Comparison of ENCODE assay signal across 8 mouse cellular contexts in genomic region chr11:105362946-105363597, GRCm38 (mm10).
DNase-seq lines count a peak whose midpoint lies in the region; ATAC-seq and TF ChIP-seq lines count a peak whose summit lies in the region.

No protein-coding gene starts in this region.

- no peak overlapping the region for H3K27ac ChIP-seq in CH12.LX (ENCODE audit: insufficient read depth, low read depth)
- peak overlapping the region; percentile 16; the same call in 1 of the 2 replicates for H3K27ac ChIP-seq in forebrain, embryonic 12.5 days
- H3K27ac ChIP-seq in heart, embryonic 16.5 days (ENCODE audit: low read length) = peak overlapping the region; percentile 67
- no peak overlapping the region for H3K27ac ChIP-seq in liver, embryonic 14.5 days
- H3K27ac ChIP-seq in stomach, postnatal 0 days (replicated peaks) = no peak overlapping the region

- peak overlapping the region; percentile 60 for H3K4me2 ChIP-seq in CH12.LX (ENCODE audit: insufficient read depth, low read depth, poor library complexity, severe bottlenecking)
- H3K4me2 ChIP-seq in forebrain, embryonic 12.5 days = peak overlapping the region; percentile 67
- H3K4me2 ChIP-seq in heart, embryonic 16.5 days (ENCODE audit: low read depth, low read length) = peak overlapping the region; percentile 78
- peak overlapping the region; percentile 90 for H3K4me2 ChIP-seq in liver, embryonic 14.5 days (ENCODE audit: low read depth)
- H3K4me2 ChIP-seq in stomach, postnatal 0 days (replicated peaks; ENCODE audit: low read depth) = peak overlapping the region; percentile 89

- H3K4me3 ChIP-seq in CH12.LX (replicated peaks in 1 of 3; ENCODE audit: low read depth in 2 of 3, low read length in 2 of 3, poor library complexity in 1 of 3) = no peak overlapping the region
- H3K4me3 ChIP-seq in forebrain, embryonic 12.5 days (replicated peaks) = peak overlapping the region; percentile 53
- H3K4me3 ChIP-seq in heart, embryonic 16.5 days (ENCODE audit: low read length) = peak overlapping the region; percentile 67
- H3K4me3 ChIP-seq in liver, embryonic 14.5 days (ENCODE audit: insufficient read depth in 1 of 2, low read depth in 2 of 2, low read length in 2 of 2) = peak overlapping the region; percentile 44 to 59
- H3K4me3 ChIP-seq in stomach, postnatal 0 days (ENCODE audit: low read depth, low read length) = peak overlapping the region; percentile 48

- in situ Hi-C loops in CH12.LX (cut with MboI; ENCODE audit: low pct_ligation_motif_present, low pct_unique_long_range_greater_than_20kb, low sequenced_read_pairs) = no loop called here

- peak; percentile 52 for DNase-seq in CH12.LX (ENCODE audit: extremely low read depth)
- DNase-seq in c-Kit-positive CD71-positive TER-119-positive erythroid progenitor cells, embryonic 14.5 days (ENCODE audit: low spot score) = peak; percentile 49
- peak; percentile 73 to 95 for DNase-seq in kidney, postnatal 36 days
- no peak for DNase-seq in liver, embryonic 14.5 days (ENCODE audit: low read depth in 3 of 3, low spot score in 3 of 3)
- peak; percentile 85 for DNase-seq in neural tube, embryonic 10.5 days (ENCODE audit: extremely low spot score, low spot score)
- peak; percentile 83 for DNase-seq in stomach, postnatal 0 days (ENCODE audit: low spot score)

- H3K79me2 ChIP-seq in CH12.LX (replicated peaks; ENCODE audit: control insufficient read depth, extremely low read depth, insufficient read depth, poor library complexity, severe bottlenecking) = no peaks in the 10 kb centered on the region

- peaks cover 5% of the 10 kb centered on the region for H3K27me3 ChIP-seq in CH12.LX (replicated peaks)
- H3K27me3 ChIP-seq in forebrain, embryonic 12.5 days = peaks cover 22% of the 10 kb centered on the region
- no peaks in the 10 kb centered on the region for H3K27me3 ChIP-seq in heart, embryonic 16.5 days (ENCODE audit: control insufficient read depth, insufficient read depth, low read length)
- peaks cover 15% of the 10 kb centered on the region for H3K27me3 ChIP-seq in liver, embryonic 14.5 days (ENCODE audit: control insufficient read depth, insufficient read depth, low read length)
- H3K27me3 ChIP-seq in stomach, postnatal 0 days (ENCODE audit: control insufficient read depth, insufficient read depth, low read length) = no peaks in the 10 kb centered on the region

- peak; percentile 76 for ATAC-seq in forebrain, embryonic 12.5 days (ENCODE audit: low FRiP score)
- peak; percentile 78 for ATAC-seq in heart, embryonic 16.5 days (replicated peaks; ENCODE audit: extremely low read depth, insufficient read depth, low FRiP score)
- ATAC-seq in liver, embryonic 14.5 days (ENCODE audit: insufficient read depth) = no peak
- peak; percentile 76 for ATAC-seq in stomach, postnatal 0 days (ENCODE audit: low FRiP score, low TSS enrichment)

- H3K9ac ChIP-seq in CH12.LX (ENCODE audit: insufficient read depth, low read depth) = no peak overlapping the region
- H3K9ac ChIP-seq in forebrain, embryonic 12.5 days = peak overlapping the region; percentile 62
- peak overlapping the region; percentile 76 for H3K9ac ChIP-seq in heart, embryonic 16.5 days (ENCODE audit: low read length)
- peak overlapping the region; percentile 48 for H3K9ac ChIP-seq in liver, embryonic 14.5 days (replicated peaks)
- H3K9ac ChIP-seq in stomach, postnatal 0 days (ENCODE audit: low read length) = peak overlapping the region; percentile 58

- peak; percentile 13 to 97; a peak in 2 of 4 replicates for TF ChIP-seq CTCF in CH12.LX (conservative IDR thresholded peaks at IDR 0.05 in 1 of 2, IDR thresholded peaks at IDR 0.05 in 1 of 2; ENCODE audit: low read depth in 2 of 2, low read length in 2 of 2)
- peak; percentile 85 for TF ChIP-seq CTCF in liver, embryonic 14.5 days (IDR thresholded peaks at IDR 0.05; ENCODE audit: low read depth)
- TF ChIP-seq CTCF in stomach, postnatal 0 days (IDR thresholded peaks at IDR 0.05; ENCODE audit: low read depth) = peak; percentile 88

- H3K4me1 ChIP-seq in CH12.LX (ENCODE audit: control insufficient read depth in 1 of 2, insufficient read depth in 2 of 2) = peaks cover 0 to 5% of the 10 kb centered on the region in 2 experiments; a peak in 2 of 4 replicates
- H3K4me1 ChIP-seq in forebrain, embryonic 12.5 days = peaks cover 32% of the 10 kb centered on the region
- H3K4me1 ChIP-seq in heart, embryonic 16.5 days (ENCODE audit: control insufficient read depth, insufficient read depth, low read length) = peaks cover 30% of the 10 kb centered on the region
- peaks cover 38 to 41% of the 10 kb centered on the region in 2 experiments for H3K4me1 ChIP-seq in liver, embryonic 14.5 days (replicated peaks; ENCODE audit: control insufficient read depth in 2 of 2, insufficient read depth in 2 of 2, low read length in 1 of 2)
- no peaks in the 10 kb centered on the region for H3K4me1 ChIP-seq in stomach, postnatal 0 days (replicated peaks; ENCODE audit: control insufficient read depth, insufficient read depth)

- dilution Hi-C loops in CH12.LX (cut with MboI; ENCODE audit: extremely low pct_ligation_motif_present, extremely low pct_unique_long_range_greater_than_20kb, low sequenced_read_pairs) = no loop called here

- H3K9me3 ChIP-seq in CH12.LX (replicated peaks; ENCODE audit: low read length) = no peaks in the 10 kb centered on the region
- H3K9me3 ChIP-seq in forebrain, embryonic 12.5 days = no peaks in the 10 kb centered on the region
- H3K9me3 ChIP-seq in heart, embryonic 16.5 days (replicated peaks; ENCODE audit: control insufficient read depth, low read length) = no peaks in the 10 kb centered on the region
- no peaks in the 10 kb centered on the region for H3K9me3 ChIP-seq in liver, embryonic 14.5 days (ENCODE audit: control insufficient read depth, low read length)
- no peaks in the 10 kb centered on the region for H3K9me3 ChIP-seq in stomach, postnatal 0 days (ENCODE audit: control insufficient read depth, low read length)

- TF ChIP-seq EP300 in CH12.LX (IDR thresholded peaks at IDR 0.05; ENCODE audit: low read length) = no peak
- TF ChIP-seq EP300 in liver, embryonic 14.5 days (IDR thresholded peaks at IDR 0.05; ENCODE audit: low read depth) = no peak
- no peak for TF ChIP-seq EP300 in stomach, postnatal 0 days (optimal IDR thresholded peaks at IDR 0.05)

- TF ChIP-seq RAD21 in CH12.LX (IDR thresholded peaks at IDR 0.05; ENCODE audit: low read depth, low read length) = peak; percentile 97

- H3K36me3 ChIP-seq in CH12.LX (replicated peaks in 1 of 2; ENCODE audit: control insufficient read depth in 1 of 2, insufficient read depth in 1 of 2, low read length in 1 of 2) = no peaks in the 10 kb centered on the region
- H3K36me3 ChIP-seq in forebrain, embryonic 12.5 days (replicated peaks) = no peaks in the 10 kb centered on the region
- H3K36me3 ChIP-seq in heart, embryonic 16.5 days (ENCODE audit: control insufficient read depth, insufficient read depth) = no peaks in the 10 kb centered on the region
- H3K36me3 ChIP-seq in liver, embryonic 14.5 days (replicated peaks; ENCODE audit: control insufficient read depth, insufficient read depth, low read depth) = no peaks in the 10 kb centered on the region
- no peaks in the 10 kb centered on the region for H3K36me3 ChIP-seq in stomach, postnatal 0 days (ENCODE audit: control insufficient read depth, insufficient read depth, low read length)

- under 1% methylated on average over 40 of the region's 40 CpGs for WGBS in forebrain, embryonic 12.5 days
- 1% methylated on average over 40 of the region's 40 CpGs for WGBS in heart, embryonic 16.5 days
- WGBS in liver, embryonic 14.5 days (ENCODE audit: insufficient replicate concordance) = 2% methylated on average over 40 of the region's 40 CpGs
- WGBS in stomach, postnatal 0 days = under 1% methylated on average over 34 of the region's 40 CpGs

- no peak for TF ChIP-seq POLR2A in CH12.LX (IDR thresholded peaks at IDR 0.05; ENCODE audit: low read depth, low read length)

TF ChIP-seq in CH12.LX, 34 proteins besides CTCF, POLR2A, EP300 and RAD21:
- TF ChIP-seq SMC3 (IDR thresholded peaks at IDR 0.05; ENCODE audit: low read depth, low read length) = peak; percentile 96
- TF ChIP-seq MAZ (IDR thresholded peaks at IDR 0.05; ENCODE audit: low read depth, low read length) = peak; percentile 75; the same call in 1 of the 2 replicates
- peak; percentile 33; the same call in 1 of the 2 replicates for TF ChIP-seq NELFE (IDR thresholded peaks at IDR 0.05; ENCODE audit: low read depth, low read length)
- TF ChIP-seq ZC3H11A (IDR thresholded peaks at IDR 0.05; ENCODE audit: low read depth, low read length) = peak; percentile 86
- TF ChIP-seq BHLHE40 (IDR thresholded peaks at IDR 0.05; ENCODE audit: low read depth, low read length) = peak; percentile 28; the same call in 1 of the 2 replicates
- no peak for TF ChIP-seq JUN (IDR thresholded peaks at IDR 0.05; ENCODE audit: insufficient read depth, low read depth, low read length)
- TF ChIP-seq HCFC1 (IDR thresholded peaks at IDR 0.05; ENCODE audit: low read depth, low read length) = 0 out of 2 replicates have a peak, but pooled peaks have one; percentile 11
- no peak for TF ChIP-seq PAX5 (IDR thresholded peaks at IDR 0.05; ENCODE audit: low read length)
- TF ChIP-seq MEF2A (IDR thresholded peaks at IDR 0.05; ENCODE audit: borderline replicate concordance, low read depth, low read length) = no peak; the same call in 1 of the 2 replicates
- TF ChIP-seq IRF4 (IDR thresholded peaks at IDR 0.05; ENCODE audit: low read depth, low read length) = peak; percentile 65; the same call in 1 of the 2 replicates
- TF ChIP-seq TCF12 (IDR thresholded peaks at IDR 0.05; ENCODE audit: low read depth, low read length) = peak; percentile 52
- no peak for TF ChIP-seq SIN3A (IDR thresholded peaks at IDR 0.05; ENCODE audit: low read length)
- TF ChIP-seq ELF1 (IDR thresholded peaks at IDR 0.05; ENCODE audit: low read depth, low read length) = peak; percentile 49
- no peak for TF ChIP-seq GABPA (IDR thresholded peaks at IDR 0.05; ENCODE audit: insufficient replicate concordance, low read depth, low read length)
- no peak for TF ChIP-seq MAFK (IDR thresholded peaks at IDR 0.05; ENCODE audit: insufficient replicate concordance, low read length)
- no peak for TF ChIP-seq CHD2 (IDR thresholded peaks at IDR 0.05; ENCODE audit: low read length)
- TF ChIP-seq ZNF384 (IDR thresholded peaks at IDR 0.05; ENCODE audit: low read depth, low read length) = no peak
TF ChIP-seq in CH12.LX: peak in this region for 9.

Comparison
In these comparisons a context has a peak if more than half of its experiments do, and no peak if none do; other contexts are left out.
1. DNase-seq: peak in CH12.LX (single experiment), c-Kit-positive CD71-positive TER-119-positive erythroid progenitor cells, embryonic 14.5 days (single experiment), kidney, postnatal 36 days (2 of 2), neural tube, embryonic 10.5 days (single experiment) and stomach, postnatal 0 days (single experiment); none in liver, embryonic 14.5 days (0 of 3).
2. H3K27ac ChIP-seq: peak in forebrain, embryonic 12.5 days (single experiment) and heart, embryonic 16.5 days (single experiment); none in CH12.LX (single experiment), liver, embryonic 14.5 days (single experiment) and stomach, postnatal 0 days (single experiment).
3. H3K4me3 ChIP-seq: peak in forebrain, embryonic 12.5 days (single experiment), heart, embryonic 16.5 days (single experiment), liver, embryonic 14.5 days (2 of 2) and stomach, postnatal 0 days (single experiment); none in CH12.LX (0 of 3).
4. Peak in every context shown above with its lines, with median percentiles within 50 percentile points of each other: H3K4me2 ChIP-seq and CTCF ChIP-seq.